ENCODE assay signal across 1 mouse cellular context in the genomic region with DNA sequence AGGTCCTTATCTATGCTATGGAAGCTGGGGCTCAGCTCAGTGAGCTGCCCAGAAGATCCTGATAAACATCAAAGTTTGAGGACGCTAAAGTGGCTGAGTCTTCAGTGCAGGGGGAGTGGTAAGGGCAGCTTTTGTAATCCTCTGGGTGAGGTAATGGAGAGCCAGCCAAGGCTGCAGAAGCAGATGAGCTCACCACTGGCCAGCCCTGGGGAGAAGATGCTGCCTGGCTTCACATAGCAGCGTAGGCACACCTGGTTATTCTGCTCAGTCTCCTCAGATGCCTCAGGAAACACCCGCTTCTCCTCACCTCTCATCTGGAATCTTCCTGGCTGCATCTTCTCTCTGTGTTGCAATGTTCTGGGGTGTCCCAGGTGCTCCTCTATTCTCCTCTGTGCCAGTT.
TF ChIP-seq lines count a peak whose summit lies in the region.

No protein-coding gene starts in this region.

TF ChIP-seq in CH12.LX, 34 proteins besides CTCF, POLR2A, EP300 and RAD21:
- TF ChIP-seq ETS1 (conservative IDR thresholded peaks at IDR 0.05; ENCODE audit: low read depth, low read length) = peak; percentile 46; the same call in 1 of the 2 replicates
- TF ChIP-seq E2F4 (IDR thresholded peaks at IDR 0.05; ENCODE audit: insufficient replicate concordance, low read depth, low read length) = no peak
- no peak for TF ChIP-seq USF2 (conservative IDR thresholded peaks at IDR 0.05; ENCODE audit: low read depth, low read length)
- TF ChIP-seq SIN3A (IDR thresholded peaks at IDR 0.05; ENCODE audit: low read length) = no peak
- TF ChIP-seq TCF12 (IDR thresholded peaks at IDR 0.05; ENCODE audit: low read depth, low read length) = peak; percentile 17; the same call in 1 of the 2 replicates
- TF ChIP-seq UBTF (IDR thresholded peaks at IDR 0.05; ENCODE audit: low read depth, low read length) = no peak
- no peak for TF ChIP-seq NELFE (IDR thresholded peaks at IDR 0.05; ENCODE audit: low read depth, low read length)
